Mouse (Mus musculus) T-helper 17 cell (primary cell): Measurements from ENCODE around the gene Olfr68.
"Not testable (repeated sequence)": the region's sequence is repeated elsewhere in the genome, so short reads cannot be mapped to it uniquely, and the experiment has no call there.

Source experiments
- in situ Hi-C, 2 experiments: fragments of 300-600 bp; cut with MboI, MseI; formaldehyde crosslinking; loops; 1 replicate in 1 of 2; 2 replicates in 1 of 2; pipeline ENCODE4 v1.15.1; 2025; ENCODE audit warnings: high pct_unique_total_duplicates in 2 of 2

The Olfr68 gene

GRCm38 (mm10) chr7:103779598-103779997 is at the start of gene Olfr68:
TSS of gene Olfr68 (minus strand) at chr7:103779698.
- in situ Hi-C loops: no loop called here

- in situ Hi-C loops: no loop called here
Measured at GRCm38 (mm10) chr7:103827808-103828207, 48.3 kb upstream of the Olfr68 start, which contains the start of gene Hbb-bs. TSS of gene Hbb-bs (minus strand) at chr7:103828096.

- in situ Hi-C loops: not testable (repeated sequence)
Measured at GRCm38 (mm10) chr7:103827139-103827538, 47.6 kb upstream of the Olfr68 start.

GRCm38 (mm10) chr7:103826255-103826887 is 46.9 kb upstream of the Olfr68 start:
- in situ Hi-C loops: no loop called here

GRCm38 (mm10) chr7:103825536-103826254 is 46.2 kb upstream of the Olfr68 start:
- in situ Hi-C loops: no loop called here

- in situ Hi-C loops: no loop called here
Measured at GRCm38 (mm10) chr7:103824597-103824996, 45.1 kb upstream of the Olfr68 start.

GRCm38 (mm10) chr7:103815085-103815484 is 35.6 kb upstream of the Olfr68 start:
- in situ Hi-C loops: not testable (repeated sequence)

GRCm38 (mm10) chr7:103813766-103814165 is 34.3 kb upstream of the Olfr68 start, which contains the start of gene Hbb-bt:
TSS of gene Hbb-bt (minus strand) at chr7:103813996.
- in situ Hi-C loops: no loop called here

- in situ Hi-C loops: not testable (repeated sequence)
Measured at GRCm38 (mm10) chr7:103813152-103813551, 33.7 kb upstream of the Olfr68 start.

- in situ Hi-C loops: no loop called here
Measured at GRCm38 (mm10) chr7:103812174-103812573, 32.7 kb upstream of the Olfr68 start.

GRCm38 (mm10) chr7:103811223-103811845 is 31.8 kb upstream of the Olfr68 start:
- in situ Hi-C loops: no loop called here

GRCm38 (mm10) chr7:103810746-103811145 is 31.2 kb upstream of the Olfr68 start:
- in situ Hi-C loops: no loop called here

- in situ Hi-C loops: no loop called here
Measured at GRCm38 (mm10) chr7:103810296-103810695, 30.8 kb upstream of the Olfr68 start.

- in situ Hi-C loops: loop anchor here in 1 of 2 experiments (5.0 kb wide), 1 partner anchor 102 kb away; no protein-coding TSS in a partner anchor
Measured at GRCm38 (mm10) chr7:103809801-103810155, 30.3 kb upstream of the Olfr68 start.

- in situ Hi-C loops: loop anchor here in 1 of 2 experiments (5.0 kb wide), 1 partner anchor 102 kb away; no protein-coding TSS in a partner anchor
Measured at GRCm38 (mm10) chr7:103808971-103809800, 29.7 kb upstream of the Olfr68 start.

GRCm38 (mm10) chr7:103808120-103808519 is 28.6 kb upstream of the Olfr68 start:
- in situ Hi-C loops: loop anchor here in 1 of 2 experiments (5.0 kb wide), 1 partner anchor 101 kb away; no protein-coding TSS in a partner anchor

- in situ Hi-C loops: loop anchor here in 1 of 2 experiments (5.0 kb wide), 1 partner anchor 100 kb away; no protein-coding TSS in a partner anchor
Measured at GRCm38 (mm10) chr7:103806856-103807255, 27.4 kb upstream of the Olfr68 start.

GRCm38 (mm10) chr7:103792669-103793388 is 13.3 kb upstream of the Olfr68 start:
- in situ Hi-C loops: no loop called here

GRCm38 (mm10) chr7:103791721-103792120 is 12.2 kb upstream of the Olfr68 start, which contains the start of gene Olfr67:
TSS of gene Olfr67 (minus strand) at chr7:103791821.
- in situ Hi-C loops: no loop called here

- in situ Hi-C loops: not testable (repeated sequence)
Measured at GRCm38 (mm10) chr7:103777652-103778051, 1.8 kb downstream of the Olfr68 start.
